Mouse (Mus musculus): Measurements from ENCODE around the gene Ly6g6d. TPM values are rescaled to one million over a fixed set of nuclear protein-coding genes. Genes with fewer than 3 reads are reported as not detected.

Gene Ly6g6d
- polyA plus RNA-seq (2012): 0.26 TPM in 1 of 2 replicates, not detected in the other

DNA sequence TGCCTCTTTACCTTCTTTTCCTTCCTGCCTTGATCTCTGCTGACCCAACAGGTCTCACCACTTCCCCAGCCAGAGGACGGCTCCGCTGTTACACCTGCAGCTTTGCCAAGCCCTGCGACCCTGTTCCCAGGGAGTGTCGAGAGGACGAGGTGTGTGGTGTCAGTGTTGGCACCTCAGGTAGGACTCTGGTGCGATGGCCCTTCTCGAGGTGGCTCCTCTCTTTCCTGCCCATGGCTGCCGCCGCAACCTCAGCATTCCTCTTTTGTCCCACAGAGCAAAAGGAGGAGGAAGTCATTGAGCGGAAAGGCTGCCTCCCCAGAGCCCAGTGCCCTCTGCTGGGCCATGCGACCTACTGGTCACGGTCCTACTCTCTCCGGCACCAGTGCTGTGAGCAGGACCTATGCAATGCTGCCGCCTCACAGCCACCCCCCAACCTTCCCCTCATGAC is at the start of gene Ly6g6d:
Ly6g6d (minus strand) TSS at position 280 of the 448 bp plus-strand sequence.

DNA sequence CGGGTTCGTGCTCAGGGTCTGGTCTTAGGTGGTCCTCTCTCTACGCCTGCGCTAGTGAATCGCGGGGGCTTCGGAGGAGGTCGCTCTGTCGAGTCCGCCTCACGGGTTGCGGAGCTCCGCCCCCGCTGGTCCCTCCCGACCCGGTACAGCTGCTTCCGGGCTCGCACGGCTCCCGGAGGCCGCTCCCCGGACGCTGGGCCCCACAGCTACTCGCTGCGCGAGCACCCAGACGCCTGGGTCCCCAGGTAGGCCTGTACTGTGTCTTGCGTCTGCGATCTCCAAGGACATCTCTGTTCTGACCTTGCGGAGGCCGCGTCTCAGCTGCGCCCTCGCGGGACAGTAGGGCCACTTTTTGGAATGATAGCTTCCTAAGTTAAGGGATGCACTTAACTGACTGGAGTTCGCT is 48.3 kb upstream of the Ly6g6d start, which contains the start of gene D17H6S53E:
D17H6S53E (plus strand) TSS at position 168 of the 406 bp plus-strand sequence.

DNA sequence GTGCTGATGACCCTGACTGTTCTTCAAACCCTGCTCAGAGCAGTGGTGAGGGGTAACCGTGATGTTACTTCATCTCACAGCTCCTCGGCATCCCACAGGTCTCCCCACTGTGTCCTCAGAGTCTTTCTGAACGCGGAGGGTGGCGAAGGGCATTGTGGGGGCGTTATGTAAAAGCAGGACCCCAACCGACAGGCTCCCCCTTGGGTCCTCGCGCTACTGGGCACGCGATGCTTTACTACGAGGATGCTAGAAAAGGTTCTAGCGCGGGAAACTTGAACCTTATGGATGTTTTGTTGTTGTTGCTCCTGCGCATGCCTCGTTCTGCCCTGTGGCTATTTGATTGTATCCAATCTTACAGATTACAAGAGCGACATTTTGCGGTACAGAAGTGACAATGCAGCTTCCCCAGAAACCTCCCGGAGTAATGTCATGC is 44.0 kb upstream of the Ly6g6d start, which contains the start of gene Csnk2b:
Csnk2b (minus strand) TSS at position 183 of the 433 bp plus-strand sequence.

DNA sequence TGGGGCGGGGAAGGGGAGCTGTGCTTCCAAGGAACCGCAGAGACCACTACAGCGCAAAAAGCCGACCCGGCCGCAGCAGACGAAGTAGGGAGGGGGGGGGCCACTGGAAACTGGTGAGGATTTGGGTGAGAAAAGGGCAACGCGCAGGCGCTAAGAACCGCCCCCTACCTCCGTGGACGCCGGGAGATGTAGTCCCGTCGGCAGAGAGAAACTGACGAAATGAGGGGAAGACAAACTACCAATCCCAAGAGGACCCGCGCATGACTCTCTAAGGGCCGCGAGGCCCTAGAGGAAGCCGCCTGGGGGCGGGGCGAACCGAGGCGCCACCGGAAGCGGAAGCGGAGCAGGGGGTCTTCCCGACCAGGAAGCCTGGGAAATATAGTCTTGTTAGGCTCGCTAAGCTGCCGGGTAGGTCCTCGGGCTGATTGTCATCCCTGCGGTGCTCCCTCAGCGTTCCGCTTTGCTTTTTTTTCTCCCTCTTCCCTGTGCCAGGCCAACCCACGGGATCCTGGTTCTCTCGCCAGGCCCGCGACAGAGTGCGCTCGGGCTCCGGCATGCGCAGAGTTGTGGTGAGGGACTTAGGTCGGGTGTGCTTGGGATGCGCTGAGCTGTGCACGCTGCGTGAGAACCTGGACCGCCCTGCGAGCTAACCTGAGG is 43.4 kb upstream of the Ly6g6d start, which contains the start of gene Gpank1:
Gpank1 (plus strand) TSS at position 313 of the 657 bp plus-strand sequence.

DNA sequence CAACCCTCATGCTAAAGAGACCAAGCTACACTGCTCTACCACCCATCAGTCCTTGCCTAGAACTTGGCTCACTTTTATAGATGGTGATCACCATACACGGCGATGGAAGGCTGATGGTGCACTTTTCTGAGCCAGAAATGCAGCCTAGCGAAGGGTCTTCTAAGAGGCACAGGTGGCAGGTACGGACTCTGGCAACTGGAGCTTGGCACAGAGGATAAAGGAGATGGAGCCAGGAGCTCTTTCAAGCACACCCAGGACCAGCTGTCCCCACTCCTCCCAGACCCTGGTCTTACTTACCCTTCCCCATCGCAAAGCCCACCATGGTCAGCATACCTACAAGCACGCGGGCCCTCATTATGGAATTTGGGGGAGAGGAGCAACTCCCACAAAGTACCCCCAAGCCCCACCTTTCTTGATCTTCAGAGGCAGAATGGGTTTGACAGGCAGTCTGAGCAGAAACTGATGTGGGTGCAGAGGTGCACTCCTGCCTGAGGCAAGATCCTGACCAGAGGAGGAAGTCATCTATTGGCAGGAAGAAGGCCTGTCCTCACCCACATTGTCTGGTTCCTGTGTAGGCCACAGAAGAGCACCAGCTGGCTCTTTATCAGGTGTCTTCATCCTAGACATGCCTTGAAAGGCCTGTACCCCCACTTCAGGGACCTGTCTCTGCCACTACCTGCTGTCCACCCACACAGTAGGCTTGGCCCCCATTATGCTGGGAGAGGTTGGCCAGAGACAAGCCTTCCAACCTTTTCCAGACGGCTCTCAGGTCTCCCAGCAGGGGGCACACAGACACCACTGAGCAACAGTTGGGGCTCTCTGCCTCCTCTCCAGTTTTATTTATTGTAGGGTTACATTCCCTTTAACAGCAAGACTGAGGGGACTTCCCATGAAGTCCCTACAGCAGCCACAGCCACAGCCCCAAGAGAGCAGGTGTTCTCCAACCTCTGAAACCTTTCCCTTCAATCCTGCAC is 37.5 kb upstream of the Ly6g6d start, which contains the start of gene Ly6g5b:
Ly6g5b (minus strand) TSS at position 383 of the 974 bp plus-strand sequence.

DNA sequence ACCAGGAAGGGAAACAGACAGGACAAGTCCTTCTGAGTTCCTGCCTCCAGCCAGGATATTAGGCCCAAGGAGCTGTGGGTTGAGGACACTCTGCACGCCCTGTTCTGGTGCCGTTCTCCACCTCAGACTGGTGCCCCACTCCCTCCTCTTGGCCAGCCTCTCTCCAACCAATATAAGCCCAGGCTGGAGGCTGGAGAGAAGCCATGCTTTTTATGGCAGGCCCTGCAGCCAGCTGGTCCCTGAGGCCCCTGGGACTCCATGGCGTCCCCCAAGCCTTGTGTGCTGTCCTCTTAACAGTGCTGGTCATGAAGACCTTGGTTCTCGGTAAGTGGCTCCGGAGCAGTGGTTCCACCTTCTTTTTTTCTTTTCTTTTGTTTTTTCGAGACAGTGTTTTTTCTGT is 30.2 kb upstream of the Ly6g6d start, which contains the start of gene Ly6g5c:
Ly6g5c (plus strand) TSS at position 183 of the 400 bp plus-strand sequence.

DNA sequence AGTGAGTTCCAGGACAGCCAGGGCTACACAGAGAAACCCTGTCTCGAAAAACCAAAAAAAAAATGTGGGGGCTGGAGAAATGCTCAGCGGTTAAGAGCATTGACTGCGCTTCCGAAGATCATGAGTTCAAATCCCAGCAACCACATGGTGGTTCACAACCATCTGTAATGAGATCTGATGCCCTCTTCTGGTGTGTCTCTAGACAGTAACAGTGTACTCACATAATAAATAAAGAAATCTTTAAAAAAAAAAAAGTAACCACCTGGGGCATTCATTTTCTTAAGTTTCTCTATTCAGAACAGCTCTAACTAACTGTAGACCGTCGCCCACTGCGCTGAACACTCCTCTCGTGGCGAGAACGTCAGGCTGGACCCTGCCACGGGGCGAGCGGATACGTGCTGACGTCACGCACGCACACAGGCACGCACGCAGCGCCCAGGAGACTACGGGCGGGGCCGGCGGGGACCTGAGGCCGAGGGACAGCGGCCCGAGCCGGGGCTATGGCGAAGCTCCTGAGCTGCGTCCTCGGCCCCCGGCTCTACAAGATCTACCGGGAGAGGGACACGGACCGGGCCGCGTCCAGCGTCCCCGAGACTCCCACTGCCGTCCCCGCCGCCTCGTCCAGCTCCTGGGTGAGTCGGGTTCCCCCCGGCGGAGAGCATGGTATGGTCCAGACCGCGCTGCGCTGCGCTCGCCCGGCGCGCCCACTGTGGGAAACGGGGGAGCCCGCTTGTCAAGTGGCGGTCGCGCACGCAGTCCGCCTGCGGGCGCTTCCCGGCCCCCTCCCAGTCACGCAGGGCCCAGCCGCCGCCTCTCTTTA is 11.2 kb upstream of the Ly6g6d start, which contains the start of gene Abhd16a:
Abhd16a (plus strand) TSS at position 439 of the 820 bp plus-strand sequence.

DNA sequence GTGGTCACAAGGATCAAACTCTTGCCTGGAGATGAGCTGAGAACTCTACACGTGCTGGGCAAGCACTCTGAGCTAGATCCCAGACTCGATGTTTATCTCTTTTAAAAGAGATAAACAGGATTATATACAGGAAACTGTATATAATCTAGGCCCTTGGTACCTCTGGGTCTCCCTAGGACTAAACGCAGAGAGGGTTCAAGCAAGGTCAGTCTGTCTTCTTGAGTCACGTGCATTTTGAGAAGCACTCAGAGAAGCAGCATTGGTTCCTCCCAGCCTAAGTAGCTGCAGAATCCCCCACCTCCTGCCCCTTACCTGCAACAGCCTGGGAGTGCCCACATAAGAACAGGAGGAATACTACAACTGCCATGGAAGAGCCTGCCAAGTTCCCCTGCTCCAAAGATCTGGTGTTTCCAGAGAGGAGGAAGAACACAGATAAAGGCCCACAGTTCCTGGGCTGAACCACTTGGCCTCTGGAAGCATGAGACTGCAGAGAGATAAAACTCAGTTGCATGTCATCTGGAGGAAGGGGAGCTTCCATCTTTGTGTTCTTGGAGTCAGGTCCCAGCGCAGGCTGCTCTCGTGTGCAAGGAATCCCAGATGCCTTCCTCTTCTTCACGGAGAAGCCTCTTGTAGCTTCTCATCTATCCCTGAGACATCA is 7.5 kb upstream of the Ly6g6d start, which contains the start of gene Ly6g6f:
Ly6g6f (minus strand) TSS at position 403 of the 658 bp plus-strand sequence.

DNA sequence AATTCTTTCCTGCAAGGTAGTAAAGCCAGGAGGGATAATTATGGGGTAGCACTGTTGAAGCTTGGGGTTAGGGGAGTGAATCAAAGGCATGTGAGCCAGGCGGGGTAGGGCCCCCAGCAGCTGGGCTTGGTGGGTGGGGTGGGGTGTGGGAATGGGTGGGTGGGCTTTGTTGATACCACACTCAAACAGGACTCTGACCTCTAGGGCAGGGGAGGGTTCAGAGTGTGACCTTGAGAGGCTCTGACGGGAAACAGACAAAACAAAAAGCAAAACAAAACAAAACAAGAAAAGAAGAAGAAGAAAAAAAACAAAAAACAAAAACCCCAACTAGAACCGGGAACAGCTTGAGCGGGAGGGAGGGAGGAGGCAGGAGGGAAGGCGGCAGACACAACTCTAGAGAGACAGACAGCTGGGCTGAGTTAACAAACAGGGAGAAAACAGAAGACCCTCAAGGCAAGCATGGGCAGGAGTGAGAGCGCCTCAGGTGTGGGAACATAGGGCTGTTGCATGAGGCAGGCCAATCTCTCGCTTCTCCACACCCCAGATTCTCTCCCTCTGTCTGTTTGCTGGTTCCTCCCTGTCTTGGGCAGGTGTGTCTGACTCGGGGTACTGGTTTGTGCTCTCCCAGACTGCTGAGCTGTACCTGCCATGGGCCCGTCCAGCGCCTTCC is 1.2 kb downstream of the Ly6g6d start, which contains the start of gene Ly6g6e:
Ly6g6e (plus strand) TSS at position 396 of the 670 bp plus-strand sequence.

DNA sequence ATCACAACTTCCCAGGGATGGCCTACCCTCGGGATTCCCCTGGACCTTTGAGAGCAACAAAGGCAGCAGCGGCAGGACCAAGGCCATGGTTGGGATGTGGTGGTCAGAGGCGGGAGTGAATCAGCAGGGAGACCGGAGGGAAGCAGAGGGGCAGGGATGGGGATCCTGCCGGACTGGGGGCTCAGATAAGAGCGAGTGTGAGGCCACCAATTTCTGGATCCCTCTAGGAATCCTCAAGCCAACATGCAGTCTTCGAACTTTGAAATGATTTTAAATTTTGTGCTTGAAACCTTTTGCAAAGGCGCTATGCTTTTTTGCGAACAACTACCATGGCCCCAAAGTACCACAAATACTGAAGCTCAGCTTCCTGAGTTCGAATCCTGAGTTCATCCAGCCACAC is 11.8 kb downstream of the Ly6g6d start, which contains the start of gene Mpig6b:
Mpig6b (minus strand) TSS at position 101 of the 400 bp plus-strand sequence.

DNA sequence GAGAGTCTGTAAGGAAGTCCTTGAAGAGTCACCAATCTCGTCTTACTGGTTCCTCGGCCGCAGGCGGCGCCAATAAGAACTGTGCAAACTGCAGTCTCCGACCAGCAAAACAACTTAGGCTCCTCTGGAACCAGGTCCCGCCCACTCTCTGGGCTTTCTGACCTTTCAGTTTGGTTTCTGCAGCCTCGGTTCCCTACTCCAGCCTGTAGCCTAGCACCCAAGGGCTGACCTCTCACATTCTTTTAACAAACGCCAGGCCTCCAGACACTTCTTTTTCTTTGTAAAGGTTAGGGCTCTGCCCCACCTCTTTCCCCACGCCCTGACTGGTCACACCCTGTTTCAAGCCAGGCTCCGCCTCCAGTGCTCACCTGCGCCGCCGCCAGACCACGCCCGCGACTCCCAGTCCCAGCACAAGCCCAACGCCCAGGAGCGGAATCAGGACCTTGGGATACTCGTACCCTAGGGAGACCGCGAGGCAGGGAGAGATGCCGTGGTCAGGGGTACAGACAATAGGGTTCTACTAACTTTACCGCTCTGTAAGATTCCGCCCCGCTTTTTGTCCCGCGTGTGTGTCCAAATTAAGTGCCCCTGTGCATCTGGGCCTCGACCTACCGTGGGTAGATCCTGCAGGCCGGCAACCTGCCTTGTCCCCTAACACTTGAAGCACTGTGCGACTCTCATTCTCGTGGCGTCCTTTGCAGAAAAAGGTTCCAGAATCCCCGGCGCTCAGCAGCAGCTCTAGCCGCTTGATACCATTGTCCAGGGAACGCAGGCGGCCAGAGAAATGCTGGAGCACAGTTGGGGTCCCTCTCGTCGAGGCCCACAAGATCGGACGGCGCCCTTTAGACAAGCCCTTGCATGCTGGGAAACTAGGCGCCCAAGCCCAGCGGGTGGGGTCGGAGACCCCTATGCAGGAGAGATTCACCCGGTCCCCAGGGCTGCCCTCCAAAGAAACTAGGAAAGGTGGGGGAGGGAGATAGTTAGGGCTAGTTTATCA is 12.6 kb downstream of the Ly6g6d start, which contains the start of gene Ly6g6c:
Ly6g6c (plus strand) TSS at position 438 of the 997 bp plus-strand sequence.

DNA sequence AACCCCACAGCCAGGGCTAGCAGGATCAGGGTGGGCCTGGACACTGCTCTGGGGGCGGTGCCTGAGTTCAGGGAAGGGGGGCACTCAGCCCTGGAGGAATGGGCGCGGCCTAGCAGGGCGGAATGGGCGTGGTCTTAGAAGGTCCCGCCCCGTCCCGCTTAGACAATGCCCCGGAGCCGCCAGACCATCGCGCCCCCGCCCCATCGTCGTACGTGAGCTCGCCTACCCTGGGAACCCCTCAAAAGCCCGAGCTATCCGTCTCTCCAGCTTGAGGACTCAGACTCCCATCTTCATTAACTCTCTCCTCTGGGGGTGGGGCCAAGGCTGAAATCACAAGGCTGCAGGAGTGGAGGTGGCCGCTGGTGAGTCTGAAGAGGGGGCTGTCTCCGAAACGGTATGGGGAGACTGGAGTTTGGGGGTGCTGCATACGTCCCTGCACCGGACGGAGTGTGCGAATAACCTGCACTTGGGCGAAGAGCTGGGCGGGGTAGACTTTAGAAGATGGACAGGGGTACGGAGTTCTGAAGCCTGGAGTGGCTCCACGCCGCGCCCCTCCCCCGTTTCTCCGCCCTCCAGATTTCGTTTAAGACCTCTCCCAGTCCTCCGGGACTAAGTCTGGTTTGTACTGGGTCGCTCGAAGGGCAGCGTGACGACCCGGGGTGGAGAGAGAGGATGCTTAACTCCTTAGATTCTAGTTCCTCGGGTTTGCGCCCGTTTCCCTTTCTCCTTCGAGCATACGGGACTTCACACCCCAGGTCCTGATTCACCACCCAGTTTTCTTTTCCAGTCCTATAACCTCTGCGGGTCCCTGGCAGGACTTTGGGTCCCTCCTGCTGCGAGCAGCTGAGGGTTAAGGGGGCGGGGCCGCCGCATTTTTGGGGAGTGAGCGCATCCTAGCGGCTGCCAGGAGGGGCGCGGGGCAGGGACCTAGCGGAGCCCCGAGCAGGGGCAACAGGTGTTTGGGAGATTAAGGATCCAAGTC is 18.7 kb downstream of the Ly6g6d start, which contains the start of gene Ddah2:
Ddah2 (plus strand) TSS at position 125 of the 982 bp plus-strand sequence.

DNA sequence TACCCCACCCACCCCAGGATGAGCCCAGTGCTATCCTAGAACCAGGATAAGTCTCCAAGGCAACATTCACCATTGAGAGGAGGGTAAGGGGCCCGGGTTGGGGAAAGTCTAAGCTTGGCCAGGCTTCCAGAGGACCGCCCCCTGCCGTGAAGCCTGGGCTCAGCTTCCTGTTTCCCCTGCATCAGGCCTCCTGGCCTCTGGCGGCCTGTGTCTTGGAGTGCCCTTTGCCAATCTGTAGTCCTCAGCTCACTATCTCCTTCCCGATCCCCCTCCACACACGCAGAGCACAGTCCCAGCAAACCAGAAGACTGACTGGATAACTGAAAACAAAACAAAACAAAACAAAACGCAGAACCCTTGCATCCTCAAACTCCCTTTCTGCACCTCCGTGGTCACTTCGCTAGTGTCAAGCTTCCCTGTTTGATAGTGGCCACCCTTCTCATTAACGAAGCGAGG is 28.3 kb downstream of the Ly6g6d start, which contains the start of gene Clic1:
Clic1 (plus strand) TSS at position 406 of the 456 bp plus-strand sequence.

DNA sequence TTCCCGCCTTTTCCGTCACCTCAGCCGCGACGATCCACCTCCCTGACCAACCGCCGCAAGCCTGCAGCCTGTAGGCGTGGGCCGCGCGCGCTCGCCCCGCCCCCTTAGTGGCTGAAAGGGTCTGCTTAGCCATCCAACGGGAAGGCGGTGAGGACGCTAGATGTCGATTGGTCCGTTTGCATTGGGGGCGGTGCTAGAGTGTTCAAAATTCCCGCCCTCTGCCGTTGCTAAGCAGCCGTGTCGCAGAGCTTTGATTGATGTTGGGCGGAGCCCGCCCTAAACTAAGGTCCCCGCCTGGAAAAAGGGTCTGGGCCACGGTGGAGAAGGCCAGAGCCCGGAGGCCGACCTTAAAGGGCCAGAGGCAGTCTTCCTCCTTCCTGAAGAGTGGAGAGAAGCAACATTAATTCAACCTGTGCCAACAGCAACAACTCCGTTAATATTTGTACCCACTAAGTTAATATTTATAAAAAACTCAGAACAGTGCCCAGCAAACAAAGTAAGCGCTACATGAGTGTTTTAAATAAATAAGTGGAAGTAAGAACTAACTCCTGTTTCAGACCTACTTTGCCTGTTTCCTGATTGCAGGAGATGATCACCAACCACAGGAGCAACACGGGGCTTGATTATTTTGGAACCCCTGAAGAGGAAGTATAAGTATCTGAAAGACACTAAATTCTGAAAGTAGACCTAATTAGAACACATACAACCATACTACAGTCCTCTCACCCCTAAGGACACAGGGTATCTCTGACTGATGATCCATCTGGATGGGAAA is 31.0 kb downstream of the Ly6g6d start, which contains the start of gene Msh5:
Msh5 (minus strand) TSS at position 65 of the 775 bp plus-strand sequence.

DNA sequence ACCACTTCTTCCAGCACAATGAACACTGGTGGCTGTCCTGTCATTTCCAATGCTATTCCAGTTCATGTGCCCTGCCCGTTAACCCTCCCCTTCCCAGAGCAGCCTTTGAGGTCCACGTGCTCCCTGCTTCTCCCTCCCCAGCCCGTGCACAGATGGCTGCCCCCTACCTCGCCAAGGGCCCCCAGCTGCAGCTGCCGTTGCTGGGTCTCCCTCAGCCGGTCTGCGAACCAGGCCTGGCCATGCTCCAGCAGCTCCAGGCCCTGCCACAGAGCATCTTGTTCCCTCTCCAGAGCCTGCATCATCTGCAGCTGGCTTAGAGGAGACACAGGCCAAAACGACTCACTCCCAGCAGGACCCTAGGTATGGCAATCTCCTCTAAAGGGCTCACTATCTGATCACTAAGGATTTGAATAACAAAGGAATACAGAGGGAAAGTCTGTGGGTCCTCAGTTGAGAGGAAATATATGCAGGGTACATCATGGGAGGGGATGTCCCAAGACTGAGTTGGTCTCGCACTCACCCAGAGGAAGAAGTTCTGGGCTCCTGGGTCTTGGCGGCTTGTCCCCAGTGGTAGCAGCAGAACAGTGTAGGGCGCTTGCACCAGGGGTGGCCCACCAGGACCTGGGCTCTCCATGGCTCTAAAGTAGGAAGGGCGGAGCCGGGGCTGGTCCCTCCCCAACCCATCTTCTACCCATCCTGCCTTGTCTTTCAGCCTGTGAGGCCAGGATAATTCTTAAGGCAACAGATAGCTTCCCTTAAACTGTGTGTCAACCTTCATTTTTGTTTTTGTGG is 50.4 kb downstream of the Ly6g6d start, which contains the start of gene Sapcd1:
Sapcd1 (minus strand) TSS at position 740 of the 792 bp plus-strand sequence.

Measured in megakaryocyte-erythroid progenitor cell, adult 5 weeks (primary cell).